Mouse (Mus musculus) myocyte (in vitro differentiated cells): ENCODE measurements around the gene Plxna2. TPM values are rescaled to one million over a fixed set of nuclear protein-coding genes. Genes with fewer than 3 reads are reported as not detected.

Experiments
- H3K27me3 ChIP-seq: one replicate; pipeline ENCODE4 v1.6.1; 2011; ENCODE audit not compliant: control insufficient read depth, insufficient read depth, insufficient read length
- H3K36me3 ChIP-seq: one replicate; pipeline ENCODE4 v1.6.1; 2011; ENCODE audit not compliant: control insufficient read depth, insufficient read depth
- H3K4me2 ChIP-seq: one replicate; pipeline ENCODE4 v1.6.1; 2011; ENCODE audit warnings: low read depth, control low read depth
- H3K4me3 ChIP-seq: one replicate; pipeline ENCODE4 v1.5.1; 2011; ENCODE audit warnings: mild to moderate bottlenecking, control low read depth, moderate library complexity
- H3K79me2 ChIP-seq: one replicate; pipeline ENCODE4 v1.6.1; 2011; ENCODE audit not compliant: control insufficient read depth, insufficient read depth
- H3ac ChIP-seq: one replicate; pipeline ENCODE4 v1.6.1; 2011; ENCODE audit not compliant: control insufficient read depth, insufficient read length
- CEBPB ChIP-seq: IDR thresholded peaks from 2 replicates; pipeline ENCODE4 v1.6.1; 2011; ENCODE audit warnings: mild to moderate bottlenecking, moderate library complexity; ENCODE audit not compliant: poor library complexity, insufficient read depth, severe bottlenecking
- E2F4 ChIP-seq: IDR thresholded peaks from one replicate; pipeline ENCODE4 v1.6.1; 2011; ENCODE audit warnings: mild to moderate bottlenecking, control low read depth, moderate library complexity; ENCODE audit not compliant: insufficient read depth
- MAX ChIP-seq: IDR thresholded peaks from one replicate; pipeline ENCODE4 v1.6.1; 2011; ENCODE audit warnings: low read depth, mild to moderate bottlenecking, control low read depth
- MYOD1 ChIP-seq, 3 experiments: IDR thresholded peaks; one replicate each; pipeline ENCODE4 v1.6.1; 2011; ENCODE audit warnings: control low read depth in 2 of 3, low read depth in 2 of 3, mild to moderate bottlenecking in 2 of 3, moderate library complexity in 1 of 3; ENCODE audit not compliant: insufficient read length in 2 of 3, control insufficient read depth in 1 of 3
- MYOG ChIP-seq, 3 experiments: IDR thresholded peaks; one replicate each; pipeline ENCODE4 v1.6.1; 2011; ENCODE audit warnings: control low read depth in 2 of 3, low read depth in 2 of 3, mild to moderate bottlenecking in 2 of 3; ENCODE audit not compliant: insufficient read length in 2 of 3, control insufficient read depth in 1 of 3, insufficient read depth in 1 of 3
- POLR2A ChIP-seq: IDR thresholded peaks from one replicate; pipeline ENCODE4 v1.6.1; 2011; ENCODE audit warnings: low read depth, mild to moderate bottlenecking, control low read depth, moderate library complexity; ENCODE audit not compliant: insufficient read length
- POLR2AphosphoS2 ChIP-seq: IDR thresholded peaks from one replicate; pipeline ENCODE4 v1.6.1; 2011; ENCODE audit warnings: low read depth, control low read depth; ENCODE audit not compliant: insufficient read length
- REST ChIP-seq: IDR thresholded peaks from one replicate; pipeline ENCODE4 v1.6.1; 2011; ENCODE audit warnings: mild to moderate bottlenecking, control low read depth, moderate library complexity; ENCODE audit not compliant: insufficient read depth, insufficient read length
- SRF ChIP-seq: IDR thresholded peaks from one replicate; pipeline ENCODE4 v1.6.1; 2011; ENCODE audit warnings: low read depth; ENCODE audit not compliant: control insufficient read depth, insufficient read length
- TCF12 ChIP-seq: IDR thresholded peaks from one replicate; pipeline ENCODE4 v1.6.1; 2011; ENCODE audit warnings: mild to moderate bottlenecking, control low read depth; ENCODE audit not compliant: poor library complexity, insufficient read depth, severe bottlenecking
- TCF3 ChIP-seq: IDR thresholded peaks from one replicate; pipeline ENCODE4 v1.6.1; 2011; ENCODE audit warnings: low read depth, control low read depth; ENCODE audit not compliant: insufficient read length
- USF1 ChIP-seq: IDR thresholded peaks from one replicate; pipeline ENCODE4 v1.6.1; 2011; ENCODE audit warnings: low read depth, mild to moderate bottlenecking, control low read depth, moderate library complexity
- polyA plus RNA-seq: library from polyadenylated mRNA; unstranded; fragments of >200 nt; fragmentation: generic; extraction: Trizol; gene quantifications from one replicate; pipeline ENCODE4 v1.2.1, GENCODE M21; 2012; ENCODE audit warnings: missing spikeins

Plxna2 gene
- polyA plus RNA-seq, 1 experiment, result 3.6 TPM

DNA sequence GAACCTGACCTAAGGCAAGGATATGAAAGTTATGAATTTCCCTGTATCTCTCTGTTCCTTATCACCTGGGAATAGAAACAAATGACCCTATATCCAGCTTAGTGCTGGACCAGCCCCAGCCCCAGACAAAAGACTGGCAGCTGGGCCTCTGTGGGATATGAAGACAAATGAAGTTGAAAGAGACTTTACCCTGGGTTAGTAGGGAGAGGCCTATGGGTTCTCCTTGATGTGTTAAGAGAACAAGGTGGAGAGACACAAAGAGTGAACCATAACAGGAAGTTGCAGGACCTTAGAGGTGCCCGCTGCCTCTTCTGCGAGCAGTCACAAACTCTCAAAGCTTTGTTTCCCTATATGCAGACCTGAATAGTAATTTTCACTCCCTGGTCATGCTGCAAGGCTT, 76.8 kb downstream of the Plxna2 start:
- H3K4me3 ChIP-seq, result no peak overlapping the region
- no peaks in the 10 kb centered on the region for H3K27me3 ChIP-seq
- no peaks in the 10 kb centered on the region for H3K79me2 ChIP-seq
- no peak overlapping the region for H3K4me2 ChIP-seq
- no peak for TF ChIP-seq MYOG (IDR thresholded peaks at IDR 0.05; ENCODE audit: control insufficient read depth in 1 of 3, insufficient read depth in 1 of 3, insufficient read length in 2 of 3, low read depth in 2 of 3)
- TF ChIP-seq MYOD1 (IDR thresholded peaks at IDR 0.05; ENCODE audit: control insufficient read depth in 1 of 3, insufficient read length in 2 of 3, low read depth in 2 of 3), result no peak
- no peak for TF ChIP-seq MAX
- no peak for TF ChIP-seq E2F4
- no peak for TF ChIP-seq POLR2AphosphoS2
- no peak overlapping the region for H3ac ChIP-seq
- H3K36me3 ChIP-seq, result no peaks in the 10 kb centered on the region

DNA sequence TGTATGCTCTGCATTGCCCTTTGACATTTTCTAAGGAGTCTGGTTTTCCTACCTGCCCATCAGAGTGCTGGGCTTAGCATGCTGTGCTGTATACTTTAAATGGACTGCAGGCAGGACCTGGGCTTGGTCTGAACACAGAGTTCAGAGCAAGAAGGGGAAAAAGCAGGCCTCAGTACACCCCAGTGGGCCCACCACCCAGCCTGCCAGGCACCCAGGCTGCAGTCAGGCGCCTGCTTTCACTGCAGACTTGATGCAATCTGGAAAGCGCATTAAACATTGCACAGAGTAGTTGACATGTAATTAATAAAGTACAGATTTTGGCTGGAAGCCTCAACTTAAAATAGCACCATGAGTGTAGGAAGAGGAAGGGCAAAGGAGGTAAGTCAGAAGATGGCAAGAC, 79.4 kb downstream of the Plxna2 start:
- Histone ChIP-seq H3K4me3 (no peak overlapping the region), H3K27me3 (no peaks in the 10 kb centered on the region), H3K36me3 (no peaks in the 10 kb centered on the region), H3ac (no peak overlapping the region), H3K79me2 (no peaks in the 10 kb centered on the region), H3K4me2 (no peak overlapping the region)
- TF ChIP-seq CEBPB (no peak), E2F4 (no peak), REST (no peak), POLR2A (no peak), MAX (no peak), TCF12 (no peak), USF1 (no peak), MYOG (IDR thresholded peaks at IDR 0.05; ENCODE audit: control insufficient read depth in 1 of 3, insufficient read depth in 1 of 3, insufficient read length in 2 of 3, low read depth in 2 of 3) (no peak), TCF3 (no peak), POLR2AphosphoS2 (no peak), MYOD1 (IDR thresholded peaks at IDR 0.05; ENCODE audit: control insufficient read depth in 1 of 3, insufficient read length in 2 of 3, low read depth in 2 of 3) (no peak), SRF (no peak)

DNA sequence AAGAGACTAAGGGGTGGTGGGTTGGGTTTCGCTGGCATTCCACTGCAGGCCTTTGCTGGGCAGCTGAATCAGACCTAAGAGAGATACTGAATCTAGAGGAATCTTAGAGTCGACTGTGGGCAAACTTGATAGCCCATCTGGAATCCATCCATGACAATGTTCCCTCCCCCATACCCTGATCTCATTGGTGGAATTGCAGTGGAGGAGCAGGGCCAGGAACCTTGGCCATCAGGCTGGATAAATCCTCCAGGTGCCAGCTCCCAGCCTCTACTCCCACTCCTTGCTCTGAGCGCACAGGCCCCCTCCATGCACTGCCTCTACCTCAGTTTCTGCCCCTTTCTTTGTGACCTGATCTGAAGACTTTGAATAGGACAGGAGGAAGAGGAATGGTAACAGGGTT, 81.3 kb downstream of the Plxna2 start:
- Histone ChIP-seq H3K36me3 (no peaks in the 10 kb centered on the region), H3ac (no peak overlapping the region), H3K27me3 (no peaks in the 10 kb centered on the region), H3K4me2 (no peak overlapping the region), H3K79me2 (no peaks in the 10 kb centered on the region), H3K4me3 (no peak overlapping the region)
- TF ChIP-seq CEBPB, result no peak
- no peak for TF ChIP-seq POLR2A
- no peak for TF ChIP-seq POLR2AphosphoS2
- TF ChIP-seq SRF, result no peak
- no peak for TF ChIP-seq E2F4
- no peak for TF ChIP-seq TCF3
- no peak for TF ChIP-seq USF1

DNA sequence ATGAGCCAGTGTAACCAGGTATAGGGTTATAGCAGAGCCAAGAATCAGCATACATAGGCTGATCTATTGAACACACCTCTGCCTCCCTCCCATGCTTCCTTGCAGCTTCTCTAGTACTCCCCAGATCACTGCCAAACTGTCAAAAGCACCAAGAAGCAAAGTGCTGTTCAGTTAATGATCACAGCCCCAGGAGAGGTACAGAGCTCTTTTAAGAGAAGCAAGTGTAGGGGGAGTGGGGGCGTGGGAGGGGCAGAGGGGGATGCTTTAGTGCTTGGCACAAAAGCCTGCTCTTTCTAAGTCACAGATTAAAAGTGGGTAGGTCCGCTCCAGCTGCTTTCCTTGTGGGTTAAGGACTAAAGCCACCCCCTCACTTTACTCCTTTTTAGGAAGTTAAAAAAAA, 85.2 kb downstream of the Plxna2 start:
- no peaks in the 10 kb centered on the region for H3K79me2 ChIP-seq
- H3K4me3 ChIP-seq, result no peak overlapping the region
- no peaks in the 10 kb centered on the region for H3K27me3 ChIP-seq
- H3ac ChIP-seq, result no peak overlapping the region
- TF ChIP-seq MAX, result no peak
- peak in 1 of 3 experiments; percentile 33 for TF ChIP-seq MYOD1 (IDR thresholded peaks at IDR 0.05; ENCODE audit: control insufficient read depth in 1 of 3, insufficient read length in 2 of 3, low read depth in 2 of 3)
- peak; percentile 13 for TF ChIP-seq SRF
- H3K4me2 ChIP-seq, result no peak overlapping the region
- no peaks in the 10 kb centered on the region for H3K36me3 ChIP-seq

DNA sequence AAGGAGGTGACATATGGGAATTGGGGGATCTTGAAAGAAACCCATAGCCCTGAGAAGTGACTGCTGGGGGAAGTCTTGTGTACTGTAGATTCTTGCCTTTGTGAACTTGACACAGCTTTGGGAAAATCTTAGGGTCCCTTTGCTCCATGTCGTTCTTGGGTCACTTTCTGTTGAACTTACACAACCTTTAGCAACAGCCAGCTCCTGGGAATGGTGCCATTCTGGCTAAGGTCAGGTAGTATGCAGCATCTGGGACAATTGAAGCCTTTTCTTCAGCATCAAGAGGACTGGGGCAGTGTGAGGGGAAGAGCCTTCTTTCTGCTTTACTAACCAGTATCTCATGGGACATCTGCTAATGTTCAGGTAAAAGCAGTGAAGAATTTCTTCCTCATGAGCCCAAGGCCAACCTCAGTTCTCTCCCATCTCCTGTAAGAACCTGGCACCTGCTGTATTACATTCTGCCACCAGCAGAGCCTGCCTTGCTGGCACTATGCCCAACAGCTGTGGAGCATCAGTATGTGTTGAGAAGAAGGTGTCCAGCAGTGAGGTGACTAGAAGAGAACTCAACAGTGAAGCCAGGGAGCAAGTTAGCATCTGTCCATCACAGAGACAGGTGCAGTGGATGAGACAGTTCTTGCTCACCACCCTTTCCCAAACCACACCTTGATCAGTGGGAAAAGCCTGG, 86.3 kb downstream of the Plxna2 start:
- Histone ChIP-seq H3K4me3 (no peak overlapping the region), H3ac (no peak overlapping the region), H3K79me2 (no peaks in the 10 kb centered on the region), H3K27me3 (no peaks in the 10 kb centered on the region), H3K4me2 (no peak overlapping the region), H3K36me3 (no peaks in the 10 kb centered on the region)
- TF ChIP-seq REST (no peak), MYOD1 (IDR thresholded peaks at IDR 0.05; ENCODE audit: control insufficient read depth in 1 of 3, insufficient read length in 2 of 3, low read depth in 2 of 3) (no peak), POLR2A (no peak)

DNA sequence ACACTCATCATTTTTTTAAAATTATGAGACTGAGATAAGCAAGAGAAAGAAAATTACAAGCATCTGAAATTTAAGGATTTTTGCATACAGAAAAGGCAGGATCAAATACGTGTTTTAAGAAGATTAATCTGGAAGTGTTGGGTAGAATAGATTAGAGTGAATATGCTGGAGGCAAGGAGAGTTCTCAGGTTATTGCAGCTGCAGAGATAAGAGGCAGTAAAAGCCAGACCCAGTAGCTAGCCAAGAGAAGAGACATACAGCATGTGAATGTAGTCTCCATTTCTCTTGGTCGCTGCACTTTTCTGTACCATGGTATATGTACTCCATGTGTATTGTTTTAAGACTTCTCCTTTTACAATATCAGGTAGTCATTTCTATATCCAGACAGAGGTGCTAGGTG, 88.5 kb downstream of the Plxna2 start:
- no peak overlapping the region for H3ac ChIP-seq
- no peak overlapping the region for H3K4me3 ChIP-seq
- no peak for TF ChIP-seq POLR2A
- no peak for TF ChIP-seq SRF
- TF ChIP-seq MYOG (IDR thresholded peaks at IDR 0.05; ENCODE audit: control insufficient read depth in 1 of 3, insufficient read depth in 1 of 3, insufficient read length in 2 of 3, low read depth in 2 of 3), result no peak
- H3K4me2 ChIP-seq, result no peak overlapping the region
- no peaks in the 10 kb centered on the region for H3K36me3 ChIP-seq
- H3K79me2 ChIP-seq, result no peaks in the 10 kb centered on the region
- no peaks in the 10 kb centered on the region for H3K27me3 ChIP-seq
